Mouse (Mus musculus) cerebellum, adult 2 months (tissue): ENCODE data around the gene Rasgrp2. TPM values are rescaled to one million over a fixed set of nuclear protein-coding genes. Genes with fewer than 3 reads are reported as not detected.

ENCODE experiments used
- DNase-seq, 2 experiments: peaks; one replicate each; pipeline ENCODE4 v3.0.0; 2021
- H3K27ac ChIP-seq: fragments of 200-500 bp; 2 replicates; pipeline ENCODE4 v1.5.1; 2012; ENCODE audit warnings: low read length, control low read depth, inconsistent platforms; ENCODE audit not compliant: insufficient read depth
- H3K27me3 ChIP-seq: fragments of 200-500 bp; 2 replicates; pipeline ENCODE4 v1.6.1; 2012; ENCODE audit warnings: inconsistent platforms, mild to moderate bottlenecking, low read length, moderate library complexity; ENCODE audit not compliant: control insufficient read depth, insufficient read depth
- H3K4me1 ChIP-seq: fragments of 200-500 bp; 2 replicates; pipeline ENCODE4 v1.6.1; 2011; ENCODE audit warnings: low read length; ENCODE audit not compliant: control insufficient read depth, insufficient read depth
- H3K4me3 ChIP-seq: fragments of 200-500 bp; replicated peaks from 2 replicates; pipeline ENCODE3; 2011; ENCODE audit warnings: mild to moderate bottlenecking, low read depth, low read length, control low read depth; ENCODE audit not compliant: insufficient read depth
- CTCF ChIP-seq: fragments of 200-500 bp; IDR thresholded peaks from 2 replicates; pipeline ENCODE4 v1.5.1; 2011; ENCODE audit warnings: low read depth, mild to moderate bottlenecking, control low read depth, low read length, moderate library complexity, borderline replicate concordance; ENCODE audit not compliant: insufficient read depth
- POLR2A ChIP-seq: fragments of 200-500 bp; IDR thresholded peaks from 2 replicates; pipeline ENCODE4 v1.6.1; 2011; ENCODE audit warnings: low read length, control low read depth, borderline replicate concordance; ENCODE audit not compliant: insufficient read depth
- WGBS: fragments of 180-500 bp; shearing (Covaris S2); methylation state at CpG from one replicate; pipeline ENCODE4 v1.1.7; 2018; 5-methylcytosine and 5-hydroxymethylcytosine counted together
- polyA plus RNA-seq: library from polyadenylated mRNA; depleted of rRNA; stranded (reverse); fragments of >200 nt; gene quantifications from 2 replicates; pipeline ENCODE4 v1.2.3, GENCODE M21; 2012

Gene Rasgrp2
- polyA plus RNA-seq, 1 experiment: 90.1 TPM

- peaks cover 60% of the 10 kb centered on the region for H3K4me1 ChIP-seq
- peak in 1 of 2 experiments; percentile 48 for DNase-seq
- 9% methylated on average over 10 of the region's 10 CpGs for WGBS
- no peak overlapping the region for H3K4me3 ChIP-seq
- H3K27me3 ChIP-seq: no peaks in the 10 kb centered on the region
- 0 out of 2 replicates have a peak overlapping the region, but pooled peaks have one; percentile 22 for H3K27ac ChIP-seq
- TF ChIP-seq POLR2A: no peak
- no peak for TF ChIP-seq CTCF
These were observed 43.9 kb downstream of the Rasgrp2 start for GRCm38 (mm10) chr19:6443016-6443415.

- Histone ChIP-seq H3K27me3 (no peaks in the 10 kb centered on the region), H3K4me1 (peaks cover 63% of the 10 kb centered on the region), H3K27ac (no peak overlapping the region), H3K4me3 (no peak overlapping the region)
- DNase-seq: no peak
- TF ChIP-seq CTCF: no peak
- no peak for TF ChIP-seq POLR2A
- 32% methylated on average over 10 of the region's 10 CpGs for WGBS
These were observed 46.8 kb downstream of the Rasgrp2 start for GRCm38 (mm10) chr19:6445761-6446423.

GRCm38 (mm10) chr19:6446736-6447437 is 47.7 kb downstream of the Rasgrp2 start:
- WGBS: 23% methylated on average over 7 of the region's 7 CpGs
- Histone ChIP-seq H3K4me1 (peaks cover 65% of the 10 kb centered on the region), H3K4me3 (no peak overlapping the region), H3K27me3 (no peaks in the 10 kb centered on the region), H3K27ac (no peak overlapping the region)
- no peak for DNase-seq
- TF ChIP-seq CTCF (no peak), POLR2A (no peak)

GRCm38 (mm10) chr19:6448752-6449151 is 49.6 kb downstream of the Rasgrp2 start:
- Histone ChIP-seq H3K27ac (no peak overlapping the region), H3K27me3 (no peaks in the 10 kb centered on the region), H3K4me1 (peaks cover 65% of the 10 kb centered on the region), H3K4me3 (no peak overlapping the region)
- DNase-seq: no peak
- WGBS: 82% methylated on average over 5 of the region's 5 CpGs
- TF ChIP-seq POLR2A (no peak), CTCF (no peak)

GRCm38 (mm10) chr19:6449841-6450240 is 50.7 kb downstream of the Rasgrp2 start:
- no peak overlapping the region for H3K4me3 ChIP-seq
- 51% methylated on average over 7 of the region's 7 CpGs for WGBS
- TF ChIP-seq CTCF (no peak), POLR2A (no peak)
- DNase-seq: peak in 1 of 2 experiments; percentile 38
- no peak overlapping the region for H3K27ac ChIP-seq
- peaks cover 61% of the 10 kb centered on the region for H3K4me1 ChIP-seq
- no peaks in the 10 kb centered on the region for H3K27me3 ChIP-seq

GRCm38 (mm10) chr19:6452030-6452494 is 52.9 kb downstream of the Rasgrp2 start:
- H3K27me3 ChIP-seq: no peaks in the 10 kb centered on the region
- DNase-seq: peak; percentile 81 to 84
- WGBS: 12% methylated on average over 6 of the region's 6 CpGs
- H3K27ac ChIP-seq: no peak overlapping the region; the same call in 1 of the 2 replicates
- no peak overlapping the region for H3K4me3 ChIP-seq
- TF ChIP-seq POLR2A (no peak), CTCF (peak; percentile 84)
- H3K4me1 ChIP-seq: peaks cover 39% of the 10 kb centered on the region

GRCm38 (mm10) chr19:6452672-6453310 is 53.7 kb downstream of the Rasgrp2 start:
- WGBS: 33% methylated on average over 9 of the region's 9 CpGs
- H3K4me1 ChIP-seq: peaks cover 39% of the 10 kb centered on the region
- TF ChIP-seq CTCF (no peak), POLR2A (no peak)

More at GRCm38 (mm10) chr19:6452672-6453310, 53.7 kb downstream of the Rasgrp2 start:
- DNase-seq: no peak
- H3K4me3 ChIP-seq: no peak overlapping the region
- peak overlapping the region; percentile 82 for H3K27ac ChIP-seq
- no peaks in the 10 kb centered on the region for H3K27me3 ChIP-seq
